Mouse (Mus musculus) cerebellum, adult 2 months (tissue): ENCODE results near the gene Ceacam19. TPM values are rescaled to one million over a fixed set of nuclear protein-coding genes. Genes with fewer than 3 reads are reported as not detected.
"Not testable (repeated sequence)": the region's sequence is repeated elsewhere in the genome, so short reads cannot be mapped to it uniquely, and the experiment has no call there.

Experiments used
- DNase-seq, 2 experiments: peaks; one replicate each; pipeline ENCODE4 v3.0.0; 2021
- H3K27ac ChIP-seq: fragments of 200-500 bp; 2 replicates; pipeline ENCODE4 v1.5.1; 2012; ENCODE audit warnings: low read length, control low read depth, inconsistent platforms; ENCODE audit not compliant: insufficient read depth
- H3K27me3 ChIP-seq: fragments of 200-500 bp; 2 replicates; pipeline ENCODE4 v1.6.1; 2012; ENCODE audit warnings: inconsistent platforms, mild to moderate bottlenecking, low read length, moderate library complexity; ENCODE audit not compliant: control insufficient read depth, insufficient read depth
- H3K4me1 ChIP-seq: fragments of 200-500 bp; 2 replicates; pipeline ENCODE4 v1.6.1; 2011; ENCODE audit warnings: low read length; ENCODE audit not compliant: control insufficient read depth, insufficient read depth
- H3K4me3 ChIP-seq: fragments of 200-500 bp; replicated peaks from 2 replicates; pipeline ENCODE3; 2011; ENCODE audit warnings: mild to moderate bottlenecking, low read depth, low read length, control low read depth; ENCODE audit not compliant: insufficient read depth
- CTCF ChIP-seq: fragments of 200-500 bp; IDR thresholded peaks from 2 replicates; pipeline ENCODE4 v1.5.1; 2011; ENCODE audit warnings: low read depth, mild to moderate bottlenecking, control low read depth, low read length, moderate library complexity, borderline replicate concordance; ENCODE audit not compliant: insufficient read depth
- POLR2A ChIP-seq: fragments of 200-500 bp; IDR thresholded peaks from 2 replicates; pipeline ENCODE4 v1.6.1; 2011; ENCODE audit warnings: low read length, control low read depth, borderline replicate concordance; ENCODE audit not compliant: insufficient read depth
- WGBS: fragments of 180-500 bp; shearing (Covaris S2); methylation state at CpG from one replicate; pipeline ENCODE4 v1.1.7; 2018; 5-methylcytosine and 5-hydroxymethylcytosine counted together
- polyA plus RNA-seq: library from polyadenylated mRNA; depleted of rRNA; stranded (reverse); fragments of >200 nt; gene quantifications from 2 replicates; pipeline ENCODE4 v1.2.3, GENCODE M21; 2012; rRNA removed

Gene Ceacam19
- not detected in 2 replicates for polyA plus RNA-seq

- no peak for DNase-seq
- no peak for TF ChIP-seq CTCF
- no peak for TF ChIP-seq POLR2A
- Histone ChIP-seq H3K4me1 (no peaks in the 10 kb centered on the region), H3K27ac (no peak within 1 kb of the TSS), H3K4me3 (no peak within 1 kb of the TSS), H3K27me3 (no peaks in the 10 kb centered on the region; the same call in 1 of the 2 replicates)
- WGBS: 62% methylated on average over 7 of the region's 7 CpGs
Observed at GRCm38 (mm10) chr7:19887849-19888248, at the start of gene Ceacam19. TSS of gene Ceacam19 (minus strand) at chr7:19887965.

GRCm38 (mm10) chr7:19937229-19937821 is 49.6 kb upstream of the Ceacam19 start:
- H3K4me1 ChIP-seq: peaks cover 7% of the 10 kb centered on the region; the same call in 1 of the 2 replicates
- H3K27ac ChIP-seq: no peak overlapping the region
- H3K27me3 ChIP-seq: no peaks in the 10 kb centered on the region
- TF ChIP-seq POLR2A: no peak
- no peak for TF ChIP-seq CTCF
- 83% methylated on average over 11 of the region's 11 CpGs for WGBS
- no peak for DNase-seq
- no peak overlapping the region for H3K4me3 ChIP-seq

- DNase-seq: no peak
- TF ChIP-seq CTCF: no peak
- TF ChIP-seq POLR2A: no peak
- WGBS: 37% methylated on average over 6 of the region's 6 CpGs
- H3K4me3 ChIP-seq: no peak overlapping the region
- H3K27me3 ChIP-seq: no peaks in the 10 kb centered on the region
- peaks cover 8% of the 10 kb centered on the region; the same call in 1 of the 2 replicates for H3K4me1 ChIP-seq
- H3K27ac ChIP-seq: no peak overlapping the region
Observed at GRCm38 (mm10) chr7:19935961-19936360, 48.2 kb upstream of the Ceacam19 start.

- no peaks in the 10 kb centered on the region for H3K27me3 ChIP-seq
- no peak overlapping the region for H3K4me3 ChIP-seq
- H3K27ac ChIP-seq: no peak overlapping the region
- no peak for DNase-seq
- WGBS: 63% methylated on average over 20 of the region's 20 CpGs
- H3K4me1 ChIP-seq: peaks cover 8% of the 10 kb centered on the region
- TF ChIP-seq POLR2A (no peak), CTCF (no peak)
Observed at GRCm38 (mm10) chr7:19935171-19935751, 47.5 kb upstream of the Ceacam19 start.

GRCm38 (mm10) chr7:19932877-19933809 is 45.4 kb upstream of the Ceacam19 start:
- H3K27me3 ChIP-seq: no peaks in the 10 kb centered on the region
- peaks cover 8% of the 10 kb centered on the region; the same call in 1 of the 2 replicates for H3K4me1 ChIP-seq
- peak; percentile 67 to 75 for DNase-seq
- H3K4me3 ChIP-seq: peak overlapping the region; percentile 46
- WGBS: 14% methylated on average over 21 of the region's 21 CpGs
- TF ChIP-seq POLR2A (no peak), CTCF (no peak)
- peak overlapping the region; percentile 84 for H3K27ac ChIP-seq

- peaks cover 8% of the 10 kb centered on the region; the same call in 1 of the 2 replicates for H3K4me1 ChIP-seq
- no peaks in the 10 kb centered on the region for H3K27me3 ChIP-seq
- 36% methylated on average over 13 of the region's 13 CpGs for WGBS
- DNase-seq: peak in 1 of 2 experiments; percentile 17
- H3K27ac ChIP-seq: no peak overlapping the region
- TF ChIP-seq POLR2A (no peak), CTCF (no peak)
- H3K4me3 ChIP-seq: peak overlapping the region; percentile 15
Observed at GRCm38 (mm10) chr7:19932133-19932876, 44.5 kb upstream of the Ceacam19 start.

- not testable (repeated sequence) for H3K27ac ChIP-seq, H3K27me3 ChIP-seq, H3K4me3 ChIP-seq, H3K4me1 ChIP-seq
- WGBS: 37% methylated on average over 6 of the region's 6 CpGs
- peak in 1 of 2 experiments; percentile 31 for DNase-seq
Observed at GRCm38 (mm10) chr7:19930481-19930880, 42.7 kb upstream of the Ceacam19 start.
